Mouse (Mus musculus) testis, adult 2 months (tissue): ENCODE data around the gene Tex46. TPM values are rescaled to one million over a fixed set of nuclear protein-coding genes. Genes with fewer than 3 reads are reported as not detected.

Experiments used
- H3K27ac ChIP-seq: fragments of 200-500 bp; 2 replicates; pipeline ENCODE4 v1.5.1; 2012; ENCODE audit warnings: low read depth, low read length; ENCODE audit not compliant: control insufficient read depth, insufficient read depth
- H3K27me3 ChIP-seq: fragments of 200-500 bp; 2 replicates; pipeline ENCODE4 v1.6.1; 2012; ENCODE audit warnings: mild to moderate bottlenecking, low read length, moderate library complexity; ENCODE audit not compliant: control insufficient read depth, insufficient read depth
- H3K36me3 ChIP-seq: fragments of 200-500 bp; 2 replicates; pipeline ENCODE4 v1.6.1; 2012; ENCODE audit warnings: mild to moderate bottlenecking, low read length; ENCODE audit not compliant: control insufficient read depth, insufficient read depth
- H3K4me1 ChIP-seq: fragments of 200-500 bp; 2 replicates; pipeline ENCODE4 v1.6.1; 2012; ENCODE audit warnings: low read length; ENCODE audit not compliant: control insufficient read depth, insufficient read depth
- H3K4me3 ChIP-seq: fragments of 200-500 bp; 2 replicates; pipeline ENCODE4 v1.5.1; 2012; ENCODE audit warnings: low read depth, mild to moderate bottlenecking, low read length, moderate library complexity, mixed read lengths; ENCODE audit not compliant: control insufficient read depth
- CTCF ChIP-seq: fragments of 200-500 bp; IDR thresholded peaks from 2 replicates; pipeline ENCODE4 v1.5.1; 2012; ENCODE audit warnings: low read depth, mild to moderate bottlenecking, inconsistent platforms, low read length, moderate library complexity; ENCODE audit not compliant: control insufficient read depth, insufficient read depth, insufficient replicate concordance
- POLR2A ChIP-seq: fragments of 200-500 bp; IDR thresholded peaks from 2 replicates; pipeline ENCODE4 v1.6.1; 2012; ENCODE audit warnings: low read depth, mild to moderate bottlenecking, inconsistent platforms, low read length, moderate library complexity; ENCODE audit not compliant: control insufficient read depth
- polyA plus RNA-seq: library from polyadenylated mRNA; depleted of rRNA; stranded (reverse); fragments of >200 nt; gene quantifications from 2 replicates; pipeline ENCODE4 v1.2.3, GENCODE M21; 2012; rRNA removed

The Tex46 gene
- polyA plus RNA-seq, 1 experiment: 68.3 TPM

DNA sequence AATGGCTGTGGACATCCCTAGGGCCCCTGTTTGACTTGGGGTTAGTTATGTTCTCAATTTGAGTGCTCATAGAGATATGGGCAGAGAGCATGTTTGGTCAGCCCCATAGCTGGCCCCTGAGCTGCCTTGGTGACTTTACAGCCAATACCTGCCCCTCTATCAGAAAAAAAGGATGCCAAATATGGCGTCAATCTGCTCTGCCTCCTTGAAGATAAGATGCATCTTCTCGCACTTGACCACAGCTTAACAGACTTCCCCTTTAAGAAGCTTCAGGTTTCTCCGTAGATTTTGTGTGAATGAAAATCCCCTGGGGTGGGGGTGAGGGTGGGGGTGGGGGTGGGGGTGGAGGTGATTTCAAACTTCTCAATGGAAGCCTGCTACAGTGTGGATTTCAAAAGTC, 47.7 kb downstream of the Tex46 start:
- Histone ChIP-seq H3K36me3 (no peaks in the 10 kb centered on the region), H3K4me1 (no peaks in the 10 kb centered on the region), H3K27ac (no peak overlapping the region), H3K27me3 (no peaks in the 10 kb centered on the region), H3K4me3 (no peak overlapping the region)
- TF ChIP-seq POLR2A (no peak), CTCF (no peak)

Other genes starting within 250 kb of the Tex46 start
- gene Htr1d, start 186.9 kb upstream of the Tex46 start, polyA plus RNA-seq: 0.15 and 0.30 TPM in 2 replicates
- gene 6030445D17Rik, start 148.2 kb upstream of the Tex46 start, polyA plus RNA-seq: not detected in 2 replicates
- gene Luzp1, start 140.7 kb upstream of the Tex46 start, polyA plus RNA-seq: 60.4 and 61.1 TPM in 2 replicates
- gene Kdm1a, start 7.7 kb upstream of the Tex46 start, polyA plus RNA-seq: 43.3 and 46.7 TPM in 2 replicates
- gene Lactbl1, start 12.2 kb downstream of the Tex46 start, polyA plus RNA-seq: 0.20 and 0.47 TPM in 2 replicates
- gene Ephb2, start 225.6 kb downstream of the Tex46 start, polyA plus RNA-seq: 0.49 and 1.7 TPM in 2 replicates